Mouse (Mus musculus): ENCODE data around the gene Rpl13a. TPM values are rescaled to one million over a fixed set of nuclear protein-coding genes. Genes with fewer than 3 reads are reported as not detected.

Gene Rpl13a
- polyA plus RNA-seq (2015; fragmentation: Nextera tagmentation; extraction: Ambion mirVana) = 1,442 and 1,485 TPM in 2 replicates

DNA sequence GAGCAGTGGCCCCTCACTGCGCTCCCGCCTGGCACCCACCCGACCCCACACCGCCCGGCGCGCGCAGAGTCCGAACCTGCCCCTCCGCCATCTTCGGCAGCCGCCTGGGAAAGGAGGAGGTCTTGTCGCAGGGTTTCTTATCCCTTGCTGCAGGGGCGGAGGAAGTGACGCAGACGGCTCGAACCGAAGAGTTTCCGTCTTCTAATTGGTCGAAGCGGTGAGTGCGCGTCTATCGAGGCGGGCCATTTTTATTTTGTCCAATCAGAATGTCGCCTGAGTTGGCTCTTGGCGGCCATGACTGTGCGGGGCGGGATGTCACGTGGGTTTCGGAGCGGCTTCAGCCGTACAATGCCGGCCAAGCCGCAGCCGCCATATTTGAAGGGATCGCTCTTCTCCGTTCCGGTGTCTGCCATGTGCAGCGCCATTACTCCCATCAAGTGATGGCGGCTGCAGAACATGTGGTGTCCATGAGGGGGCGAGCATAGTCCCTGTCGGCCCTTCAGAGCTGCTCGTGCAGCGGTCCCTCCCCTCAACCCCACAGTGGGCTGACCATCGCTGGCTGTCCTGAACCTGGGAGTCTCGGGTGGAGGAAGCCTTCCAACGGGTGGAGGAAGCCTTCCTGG, at the start of gene Rpl13a:
Gene Rpl13a, minus strand, starts transcription at position 138 of the 623 bp plus-strand sequence.
- WGBS = under 1% methylated on average over 48 of the region's 48 CpGs
- no peaks in the 10 kb centered on the region for H3K27me3 ChIP-seq (ENCODE audit: control insufficient read depth, insufficient read depth, low read length)
- peak within 1 kb of the TSS; percentile 98 for H3K9ac ChIP-seq (ENCODE audit: low read length)
- DNase-seq (ENCODE audit: low spot score) = peak; percentile 98
- H3K27ac ChIP-seq (replicated peaks) = peak within 1 kb of the TSS; percentile 92
- peak within 1 kb of the TSS; percentile 82 for H3K4me2 ChIP-seq (replicated peaks; ENCODE audit: low read depth)
- H3K4me3 ChIP-seq (ENCODE audit: low read depth, low read length) = peak within 1 kb of the TSS; percentile 99
- peaks cover 11% of the 10 kb centered on the region for H3K36me3 ChIP-seq (ENCODE audit: control insufficient read depth, insufficient read depth, low read length)
- peak; percentile 91 for TF ChIP-seq CTCF (IDR thresholded peaks at IDR 0.05; ENCODE audit: low read depth)
- peak; percentile 75 for TF ChIP-seq EP300 (optimal IDR thresholded peaks at IDR 0.05)
- 0 out of 2 replicates have a peak, but pooled peaks cover 2% of the 10 kb centered on the region for H3K4me1 ChIP-seq (replicated peaks; ENCODE audit: control insufficient read depth, insufficient read depth)
- ATAC-seq (ENCODE audit: low FRiP score, low TSS enrichment) = peak; percentile 92
- H3K9me3 ChIP-seq (ENCODE audit: control insufficient read depth, low read length) = no peaks in the 10 kb centered on the region

DNA sequence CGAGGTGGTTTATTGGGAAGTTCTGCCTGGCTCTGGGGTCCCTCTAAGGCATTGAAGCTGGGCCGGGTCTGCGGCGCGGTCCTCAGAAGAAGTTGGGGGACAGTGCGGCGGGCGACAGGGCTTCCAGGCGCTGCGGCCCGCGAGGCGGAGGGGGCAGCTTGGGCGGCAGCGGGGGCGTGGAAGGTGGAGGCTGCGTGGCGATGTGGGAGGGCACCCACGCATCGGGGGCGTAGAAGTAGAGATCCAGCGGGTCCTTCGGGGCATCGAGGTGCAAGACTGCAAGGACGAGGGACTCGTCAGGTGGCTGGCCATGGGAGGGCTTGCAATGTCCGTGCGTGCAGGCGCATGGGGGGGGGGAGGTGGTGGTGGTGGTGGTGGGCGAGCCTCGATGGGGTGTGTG, 47.8 kb upstream of the Rpl13a start:
- 4% methylated on average over 30 of the region's 31 CpGs for WGBS
- Histone ChIP-seq H3K36me3 (ENCODE audit: control insufficient read depth, insufficient read depth, low read length) (no peaks in the 10 kb centered on the region), H3K4me3 (ENCODE audit: low read depth, low read length) (peak overlapping the region; percentile 6; the same call in 1 of the 2 replicates), H3K9ac (ENCODE audit: low read length) (no peak overlapping the region), H3K27me3 (ENCODE audit: control insufficient read depth, insufficient read depth, low read length) (peaks cover 27% of the 10 kb centered on the region; the same call in 1 of the 2 replicates), H3K27ac (replicated peaks) (no peak overlapping the region), H3K4me1 (replicated peaks; ENCODE audit: control insufficient read depth, insufficient read depth) (0 out of 2 replicates have a peak, but pooled peaks cover 6% of the 10 kb centered on the region), H3K9me3 (ENCODE audit: control insufficient read depth, low read length) (no peaks in the 10 kb centered on the region), H3K4me2 (replicated peaks; ENCODE audit: low read depth) (0 out of 2 replicates have a peak overlapping the region, but pooled peaks have one; percentile 14)
- DNase-seq (ENCODE audit: low spot score) (no peak), ATAC-seq (ENCODE audit: low FRiP score, low TSS enrichment) (no peak)
- TF ChIP-seq EP300 (optimal IDR thresholded peaks at IDR 0.05) (no peak), CTCF (IDR thresholded peaks at IDR 0.05; ENCODE audit: low read depth) (no peak)

DNA sequence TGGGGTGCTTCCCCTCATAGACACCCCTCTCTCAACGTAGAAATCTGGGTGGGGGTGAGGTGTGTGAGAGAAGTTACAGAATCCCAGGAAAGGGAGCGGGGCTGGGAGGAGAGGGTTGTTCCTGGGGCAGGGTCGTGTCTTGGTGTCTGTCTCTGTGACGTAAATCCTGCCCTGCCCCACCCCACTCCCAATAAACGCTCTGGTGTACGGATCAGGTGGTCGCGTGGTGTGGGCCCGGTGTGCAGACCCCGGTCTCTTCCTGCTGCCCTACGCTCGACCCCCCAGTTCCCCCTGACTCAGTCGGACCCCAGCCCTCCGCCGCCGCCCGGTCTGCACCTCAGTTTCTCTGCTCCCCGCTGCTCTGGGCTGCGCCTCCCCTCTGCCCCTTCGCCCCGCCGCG, 47.4 kb upstream of the Rpl13a start:
- no peak for TF ChIP-seq CTCF (IDR thresholded peaks at IDR 0.05; ENCODE audit: low read depth)
- TF ChIP-seq EP300 (optimal IDR thresholded peaks at IDR 0.05) = no peak
- no peak for ATAC-seq (ENCODE audit: low FRiP score, low TSS enrichment)
- H3K36me3 ChIP-seq (ENCODE audit: control insufficient read depth, insufficient read depth, low read length) = no peaks in the 10 kb centered on the region
- peak overlapping the region; percentile 6; the same call in 1 of the 2 replicates for H3K4me3 ChIP-seq (ENCODE audit: low read depth, low read length)
- H3K9me3 ChIP-seq (ENCODE audit: control insufficient read depth, low read length) = no peaks in the 10 kb centered on the region
- H3K9ac ChIP-seq (ENCODE audit: low read length) = no peak overlapping the region
- no peak for DNase-seq (ENCODE audit: low spot score)
- H3K27me3 ChIP-seq (ENCODE audit: control insufficient read depth, insufficient read depth, low read length) = peaks cover 23% of the 10 kb centered on the region; the same call in 1 of the 2 replicates
- H3K4me1 ChIP-seq (replicated peaks; ENCODE audit: control insufficient read depth, insufficient read depth) = 0 out of 2 replicates have a peak, but pooled peaks cover 6% of the 10 kb centered on the region
- no peak overlapping the region for H3K4me2 ChIP-seq (replicated peaks; ENCODE audit: low read depth)
- no peak overlapping the region for H3K27ac ChIP-seq (replicated peaks)
- WGBS = 2% methylated on average over 23 of the region's 23 CpGs

DNA sequence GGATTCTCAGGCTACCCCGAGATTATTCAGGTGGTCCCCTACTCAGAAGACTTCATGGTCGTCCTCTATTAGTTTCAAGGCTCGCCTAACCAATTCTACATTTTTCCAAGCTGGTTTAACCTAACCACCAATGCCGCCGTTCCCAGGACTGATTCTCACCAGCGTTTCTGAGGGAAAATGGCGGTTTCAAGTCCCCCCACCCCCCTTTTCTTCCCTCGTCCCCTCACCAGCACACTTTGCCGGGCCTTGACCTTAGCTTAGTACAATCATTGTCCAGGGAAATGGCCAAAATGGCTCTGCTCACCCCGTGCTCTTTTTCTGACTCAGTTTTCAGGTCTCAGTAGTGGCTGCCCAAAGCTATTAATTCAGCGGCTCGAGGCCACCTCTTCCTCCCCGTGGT, 46.8 kb upstream of the Rpl13a start:
- TF ChIP-seq CTCF (IDR thresholded peaks at IDR 0.05; ENCODE audit: low read depth) = no peak
- no peak for TF ChIP-seq EP300 (optimal IDR thresholded peaks at IDR 0.05)
- no peak overlapping the region for H3K27ac ChIP-seq (replicated peaks)
- 3% methylated on average over 13 of the region's 13 CpGs for WGBS
- H3K4me3 ChIP-seq (ENCODE audit: low read depth, low read length) = no peak overlapping the region
- H3K9me3 ChIP-seq (ENCODE audit: control insufficient read depth, low read length) = no peaks in the 10 kb centered on the region
- H3K27me3 ChIP-seq (ENCODE audit: control insufficient read depth, insufficient read depth, low read length) = peaks cover 20% of the 10 kb centered on the region; the same call in 1 of the 2 replicates
- 0 out of 2 replicates have a peak, but pooled peaks cover 6% of the 10 kb centered on the region for H3K4me1 ChIP-seq (replicated peaks; ENCODE audit: control insufficient read depth, insufficient read depth)
- no peak for ATAC-seq (ENCODE audit: low FRiP score, low TSS enrichment)
- DNase-seq (ENCODE audit: low spot score) = no peak
- no peak overlapping the region for H3K9ac ChIP-seq (ENCODE audit: low read length)
- no peak overlapping the region for H3K4me2 ChIP-seq (replicated peaks; ENCODE audit: low read depth)
- H3K36me3 ChIP-seq (ENCODE audit: control insufficient read depth, insufficient read depth, low read length) = no peaks in the 10 kb centered on the region

DNA sequence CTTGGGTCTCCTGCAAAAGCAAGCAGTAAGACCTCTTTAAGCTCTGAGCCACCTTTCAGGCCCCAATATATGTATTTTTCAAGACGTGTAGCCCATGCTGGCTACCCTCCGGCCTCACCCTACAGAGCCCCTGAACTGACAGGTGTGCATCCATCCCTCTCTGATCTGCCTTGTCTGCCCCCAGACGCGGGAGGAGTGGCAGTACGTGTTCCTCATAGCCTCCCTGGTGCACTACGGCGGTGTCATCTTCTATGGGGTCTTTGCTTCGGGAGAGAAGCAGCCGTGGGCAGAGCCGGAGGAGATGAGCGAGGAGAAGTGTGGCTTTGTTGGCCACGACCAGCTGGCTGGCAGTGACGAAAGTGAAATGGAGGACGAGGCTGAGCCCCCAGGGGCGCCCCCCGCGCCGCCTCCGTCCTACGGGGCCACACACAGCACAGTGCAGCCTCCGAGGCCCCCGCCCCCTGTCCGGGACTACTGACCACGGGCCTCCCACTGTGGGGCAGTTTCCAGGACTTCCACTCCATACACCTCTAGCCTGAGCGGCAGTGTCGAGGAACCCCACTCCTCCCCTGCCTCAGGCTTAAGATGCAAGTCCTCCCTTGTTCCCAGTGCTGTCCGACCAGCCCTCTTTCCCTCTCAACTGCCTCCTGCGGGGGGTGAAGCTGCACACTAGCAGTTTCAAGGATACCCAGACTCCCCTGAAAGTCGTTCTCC, 46.2 kb upstream of the Rpl13a start:
- Histone ChIP-seq H3K9me3 (ENCODE audit: control insufficient read depth, low read length) (peaks cover 6% of the 10 kb centered on the region), H3K4me1 (replicated peaks; ENCODE audit: control insufficient read depth, insufficient read depth) (0 out of 2 replicates have a peak, but pooled peaks cover 6% of the 10 kb centered on the region), H3K36me3 (ENCODE audit: control insufficient read depth, insufficient read depth, low read length) (no peaks in the 10 kb centered on the region), H3K4me3 (ENCODE audit: low read depth, low read length) (no peak overlapping the region), H3K27ac (replicated peaks) (no peak overlapping the region), H3K9ac (ENCODE audit: low read length) (no peak overlapping the region), H3K4me2 (replicated peaks; ENCODE audit: low read depth) (no peak overlapping the region), H3K27me3 (ENCODE audit: control insufficient read depth, insufficient read depth, low read length) (peaks cover 17% of the 10 kb centered on the region; the same call in 1 of the 2 replicates)
- no peak for DNase-seq (ENCODE audit: low spot score)
- ATAC-seq (ENCODE audit: low FRiP score, low TSS enrichment) = no peak
- no peak for TF ChIP-seq EP300 (optimal IDR thresholded peaks at IDR 0.05)
- TF ChIP-seq CTCF (IDR thresholded peaks at IDR 0.05; ENCODE audit: low read depth) = no peak
- WGBS = 5% methylated on average over 26 of the region's 29 CpGs
